Mouse (Mus musculus) stomach, embryonic 14.5 days (tissue): ENCODE measurements around the gene Bcl7b. TPM values are rescaled to one million over a fixed set of nuclear protein-coding genes. Genes with fewer than 3 reads are reported as not detected.
A peak's percentile ranks its signal among the peaks of the same experiment; 100 is the strongest.

Source experiments
- ATAC-seq: fragments of 200-750 bp; cut with Nextera tagmentation; 2 replicates; pipeline ENCODE4 v1.8.0; 2017; ENCODE audit warnings: low read depth, moderate TSS enrichment; ENCODE audit not compliant: insufficient number of reproducible peaks, insufficient read depth, low FRiP score
- H3K27ac ChIP-seq: fragments of 300-500 bp; sonication (generic); 2 replicates; pipeline ENCODE4 v1.5.1; 2014; ENCODE audit warnings: mild to moderate bottlenecking, low read length, moderate library complexity, mixed read lengths
- H3K27me3 ChIP-seq: fragments of 300-500 bp; sonication (generic); 2 replicates; pipeline ENCODE4 v1.6.1; 2014; ENCODE audit warnings: low read length, control low read depth, mixed read lengths; ENCODE audit not compliant: control insufficient read depth, insufficient read depth
- H3K36me3 ChIP-seq: fragments of 300-500 bp; sonication (generic); 2 replicates; pipeline ENCODE4 v1.6.1; 2014; ENCODE audit warnings: mild to moderate bottlenecking, control low read depth, low read length, moderate library complexity, mixed read lengths; ENCODE audit not compliant: control insufficient read depth, insufficient read depth
- H3K4me1 ChIP-seq: fragments of 300-500 bp; sonication (generic); 2 replicates; pipeline ENCODE4 v1.6.1; 2014; ENCODE audit warnings: low read length, control low read depth, mixed read lengths; ENCODE audit not compliant: control insufficient read depth, insufficient read depth
- H3K4me2 ChIP-seq: fragments of 300-500 bp; sonication (generic); replicated peaks from 2 replicates; pipeline ENCODE4 v1.6.1; 2014; ENCODE audit warnings: low read depth, low read length, control low read depth
- H3K4me3 ChIP-seq: fragments of 300-500 bp; sonication (generic); 2 replicates; pipeline ENCODE4 v1.5.1; 2014; ENCODE audit warnings: low read depth, low read length, control low read depth
- H3K9ac ChIP-seq: fragments of 300-500 bp; sonication (generic); replicated peaks from 2 replicates; pipeline ENCODE4 v1.6.1; 2014; ENCODE audit warnings: low read depth, mild to moderate bottlenecking, control low read depth, low read length, moderate library complexity, mixed read lengths
- H3K9me3 ChIP-seq: fragments of 300-500 bp; sonication (generic); 2 replicates; pipeline ENCODE4 v1.6.1; 2016; ENCODE audit warnings: low read depth, low read length, control low read depth; ENCODE audit not compliant: control insufficient read depth
- WGBS: fragments of 180-500 bp; shearing (Covaris S2); extraction: QIAGEN DNeasy Blood & Tissue Kit; methylation state at CpG from one replicate; pipeline ENCODE4 v1.1.7; 2014; 5-methylcytosine and 5-hydroxymethylcytosine counted together
- polyA plus RNA-seq: library from polyadenylated mRNA; unstranded; fragments of >200 nt; fragmentation: Nextera tagmentation; extraction: Ambion mirVana; gene quantifications from 2 replicates; pipeline ENCODE4 v1.2.1, GENCODE M21; 2014

Gene Bcl7b
- polyA plus RNA-seq, 1 experiment from 2014 or later = 48.9 TPM

DNA sequence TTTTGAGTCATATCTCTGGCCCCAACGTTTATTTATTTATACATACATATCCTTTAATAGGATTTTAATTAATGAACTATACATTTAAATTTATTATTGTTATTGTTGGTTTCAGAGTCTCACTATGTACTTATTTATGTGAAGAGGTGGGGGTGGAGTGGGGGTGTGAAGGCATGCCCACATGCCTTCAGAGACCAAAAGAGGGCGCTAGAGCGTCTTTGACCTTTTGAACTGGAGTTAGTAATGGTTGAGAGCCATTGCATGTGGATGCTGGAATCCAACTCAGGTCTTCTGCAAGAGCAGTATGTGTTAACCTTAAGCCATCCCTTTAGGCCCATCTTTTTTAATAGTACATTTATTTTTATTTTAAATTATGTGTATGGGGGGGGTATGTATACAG lies 17.5 kb downstream of the Bcl7b start:
- Histone ChIP-seq H3K27me3 (no peaks in the 10 kb centered on the region), H3K9me3 (0 out of 2 replicates have a peak, but pooled peaks cover 5% of the 10 kb centered on the region), H3K4me2 (no peak overlapping the region), H3K27ac (no peak overlapping the region), H3K4me1 (peaks cover 25% of the 10 kb centered on the region), H3K36me3 (peaks cover 21% of the 10 kb centered on the region), H3K9ac (no peak overlapping the region), H3K4me3 (no peak overlapping the region)
- 46% methylated on average over 3 of the region's 3 CpGs for WGBS
- no peak for ATAC-seq

GRCm38 (mm10) chr5:135186231-135186620 lies 18.1 kb downstream of the Bcl7b start:
- peaks cover 20% of the 10 kb centered on the region for H3K36me3 ChIP-seq
- peak overlapping the region; percentile 100 for H3K4me3 ChIP-seq
- H3K27ac ChIP-seq = peak overlapping the region; percentile 97
- no peaks in the 10 kb centered on the region for H3K27me3 ChIP-seq
- peaks cover 28% of the 10 kb centered on the region for H3K4me1 ChIP-seq
- H3K4me2 ChIP-seq = peak overlapping the region; percentile 71
- H3K9ac ChIP-seq = peak overlapping the region; percentile 99
- ATAC-seq = no peak
- 18% methylated on average over 10 of the region's 10 CpGs for WGBS
- H3K9me3 ChIP-seq = 0 out of 2 replicates have a peak, but pooled peaks cover 5% of the 10 kb centered on the region

GRCm38 (mm10) chr5:135186621-135187348 lies 18.7 kb downstream of the Bcl7b start, which contains the start of gene Baz1b:
Gene Baz1b (plus strand): TSS chr5:135187264.
- H3K9me3 ChIP-seq = 0 out of 2 replicates have a peak, but pooled peaks cover 5% of the 10 kb centered on the region
- H3K9ac ChIP-seq = peak within 1 kb of the TSS; percentile 99
- no peaks in the 10 kb centered on the region for H3K27me3 ChIP-seq
- under 1% methylated on average over 57 of the region's 57 CpGs for WGBS
- H3K4me1 ChIP-seq = peaks cover 32% of the 10 kb centered on the region
- peaks cover 15% of the 10 kb centered on the region for H3K36me3 ChIP-seq
- H3K4me3 ChIP-seq = peak within 1 kb of the TSS; percentile 100
- peak; percentile 98 for ATAC-seq
- H3K27ac ChIP-seq = peak within 1 kb of the TSS; percentile 97
- H3K4me2 ChIP-seq = peak within 1 kb of the TSS; percentile 71

- Histone ChIP-seq H3K9ac (peak overlapping the region; percentile 99), H3K36me3 (peaks cover 7% of the 10 kb centered on the region), H3K4me1 (peaks cover 32% of the 10 kb centered on the region), H3K27me3 (no peaks in the 10 kb centered on the region), H3K4me3 (peak overlapping the region; percentile 100), H3K27ac (peak overlapping the region; percentile 97), H3K4me2 (peak overlapping the region; percentile 71), H3K9me3 (0 out of 2 replicates have a peak, but pooled peaks cover 5% of the 10 kb centered on the region)
- peak; percentile 48 for ATAC-seq
- WGBS = under 1% methylated on average over 76 of the region's 102 CpGs
These were observed 19.5 kb downstream of the Bcl7b start for GRCm38 (mm10) chr5:135187349-135188213.

DNA sequence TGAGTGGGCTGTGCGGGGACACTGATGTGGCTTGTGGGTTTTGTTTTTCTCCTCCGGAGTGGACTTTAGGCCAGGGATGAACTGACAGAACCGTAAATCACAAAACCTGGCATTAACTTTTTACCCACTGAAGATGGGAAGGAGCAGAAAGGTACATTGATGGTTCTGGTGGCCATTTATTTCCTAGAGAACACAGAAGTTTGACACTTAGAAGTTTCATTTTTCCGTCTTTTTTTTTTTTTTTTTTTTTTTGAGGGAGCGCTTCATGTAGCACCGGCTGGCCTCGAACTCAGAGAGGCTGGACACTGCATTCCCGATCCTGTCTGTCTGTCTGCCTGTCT lies 20.1 kb downstream of the Bcl7b start:
- Histone ChIP-seq H3K9me3 (0 out of 2 replicates have a peak, but pooled peaks cover 5% of the 10 kb centered on the region), H3K9ac (peak overlapping the region; percentile 99), H3K4me3 (peak overlapping the region; percentile 100), H3K27me3 (no peaks in the 10 kb centered on the region), H3K36me3 (peaks cover 5% of the 10 kb centered on the region), H3K4me1 (peaks cover 27% of the 10 kb centered on the region), H3K4me2 (peak overlapping the region; percentile 71), H3K27ac (peak overlapping the region; percentile 97; the same call in 1 of the 2 replicates)
- ATAC-seq = no peak
- WGBS = under 1% methylated on average over 8 of the region's 8 CpGs

DNA sequence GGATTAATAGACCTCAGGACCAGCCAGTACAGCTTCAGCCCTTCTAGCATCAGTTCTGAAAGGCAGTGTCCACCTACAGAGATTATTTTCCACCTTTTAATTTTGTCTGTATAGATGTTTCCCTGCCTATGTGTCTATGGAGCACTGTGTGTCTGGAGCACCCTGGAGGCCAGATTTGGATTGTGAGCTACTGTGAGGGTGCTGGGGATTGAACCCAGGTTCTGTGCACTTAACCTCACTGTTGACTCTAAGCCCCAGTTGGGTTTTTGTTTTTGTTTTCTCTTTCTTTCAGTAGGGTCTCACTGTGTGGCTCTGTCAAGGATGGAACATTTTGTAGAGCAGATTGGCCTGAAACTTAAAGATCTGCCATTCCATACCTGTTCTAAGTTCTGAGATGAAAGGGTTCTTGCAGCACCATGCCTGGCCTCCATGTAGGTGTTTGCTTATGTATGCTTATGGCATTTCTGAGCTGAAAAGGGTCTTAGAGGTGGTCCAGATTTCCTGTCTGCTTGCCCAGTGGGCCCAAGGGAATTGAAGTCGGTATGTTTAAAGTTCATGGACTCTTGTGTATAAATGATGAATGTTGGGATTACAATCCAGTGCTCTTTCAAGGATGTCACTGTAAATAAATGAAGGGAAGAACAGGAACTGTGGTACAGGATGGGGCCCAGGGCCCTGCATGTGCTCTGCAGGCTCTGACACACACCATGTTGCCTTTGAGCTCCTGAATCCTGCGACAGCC lies 21.4 kb downstream of the Bcl7b start:
- Histone ChIP-seq H3K4me3 (peak overlapping the region; percentile 100), H3K4me2 (peak overlapping the region; percentile 71), H3K9ac (peak overlapping the region; percentile 99; the same call in 1 of the 2 replicates), H3K27ac (peak overlapping the region; percentile 15; the same call in 1 of the 2 replicates), H3K4me1 (peaks cover 23% of the 10 kb centered on the region), H3K27me3 (no peaks in the 10 kb centered on the region), H3K36me3 (peaks cover 5% of the 10 kb centered on the region), H3K9me3 (0 out of 2 replicates have a peak, but pooled peaks cover 4% of the 10 kb centered on the region)
- no peak for ATAC-seq
- 34% methylated on average over 2 of the region's 2 CpGs for WGBS

- WGBS = 35% methylated on average over 2 of the region's 2 CpGs
- no peak overlapping the region for H3K4me2 ChIP-seq
- H3K27me3 ChIP-seq = no peaks in the 10 kb centered on the region
- no peak overlapping the region for H3K9ac ChIP-seq
- peaks cover 15% of the 10 kb centered on the region for H3K36me3 ChIP-seq
- H3K4me3 ChIP-seq = no peak overlapping the region
- H3K9me3 ChIP-seq = no peaks in the 10 kb centered on the region
- no peak overlapping the region for H3K27ac ChIP-seq
- peaks cover 23% of the 10 kb centered on the region for H3K4me1 ChIP-seq
- ATAC-seq = no peak
These were observed 23.5 kb downstream of the Bcl7b start for GRCm38 (mm10) chr5:135191620-135192019.

DNA sequence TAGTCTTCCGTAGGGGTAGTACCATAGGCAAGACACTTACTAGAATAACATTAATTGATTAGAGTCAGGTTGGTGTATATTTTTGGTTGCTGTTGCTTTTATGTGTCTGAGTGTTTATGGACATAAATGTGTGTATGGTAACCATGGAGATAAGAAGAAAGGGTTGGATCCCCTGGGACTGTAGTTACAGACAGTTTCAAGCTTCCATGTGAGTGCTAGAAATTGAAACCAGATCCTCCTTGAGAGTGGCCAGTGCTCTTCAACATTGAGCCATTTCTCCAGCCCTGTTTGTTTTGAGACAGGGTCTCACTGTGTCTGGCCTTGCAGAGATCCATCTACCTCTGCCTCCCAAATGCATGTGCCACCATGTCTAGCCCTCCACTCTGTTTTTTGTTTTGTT lies 24.3 kb downstream of the Bcl7b start:
- Histone ChIP-seq H3K27me3 (no peaks in the 10 kb centered on the region), H3K4me2 (no peak overlapping the region), H3K9ac (no peak overlapping the region), H3K27ac (no peak overlapping the region), H3K36me3 (peaks cover 20% of the 10 kb centered on the region), H3K4me1 (peaks cover 23% of the 10 kb centered on the region), H3K9me3 (no peaks in the 10 kb centered on the region), H3K4me3 (no peak overlapping the region)
- no peak for ATAC-seq
- 87% methylated on average over 1 of the region's 1 CpGs for WGBS
